Mouse (Mus musculus) Muller cell, postnatal 12 days (primary cell): ENCODE data around the gene Colec11.

Experiments used
- DNase-seq: peaks from one replicate; pipeline ENCODE4 v3.0.0-alpha.2; 2015; ENCODE audit errors: inconsistent ontology term

The Colec11 gene

GRCm38 (mm10) chr12:28602259-28602658 lies 20.9 kb downstream of the Colec11 start:
- peak; percentile 18 for DNase-seq

- no peak for DNase-seq
Measured at GRCm38 (mm10) chr12:28598526-28598991, 24.6 kb downstream of the Colec11 start.

DNA sequence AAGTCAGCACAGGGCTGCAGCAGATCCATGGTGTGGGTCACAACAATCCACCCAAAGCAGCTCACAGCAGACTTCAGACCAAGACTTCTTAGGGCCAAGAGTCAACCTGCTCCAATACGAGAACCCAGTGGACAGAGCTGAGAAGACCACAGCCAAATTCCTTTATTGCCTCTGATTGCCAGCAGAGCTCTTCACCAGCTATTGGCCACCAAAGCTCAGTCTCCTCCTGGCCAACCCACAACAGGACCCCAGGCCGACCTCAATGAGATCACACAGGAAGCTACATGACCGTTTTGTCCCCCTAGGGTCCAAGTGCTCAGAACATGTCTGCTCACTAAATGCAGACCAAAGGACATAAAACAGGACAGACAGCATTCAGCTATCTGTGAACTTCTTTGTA lies 25.1 kb downstream of the Colec11 start:
- DNase-seq, result no peak

GRCm38 (mm10) chr12:28597699-28598098 lies 25.5 kb downstream of the Colec11 start:
- DNase-seq, result no peak

GRCm38 (mm10) chr12:28596851-28597250 lies 26.3 kb downstream of the Colec11 start:
- no peak for DNase-seq

- DNase-seq, result no peak
Measured at GRCm38 (mm10) chr12:28590428-28590827, 32.7 kb downstream of the Colec11 start.

DNA sequence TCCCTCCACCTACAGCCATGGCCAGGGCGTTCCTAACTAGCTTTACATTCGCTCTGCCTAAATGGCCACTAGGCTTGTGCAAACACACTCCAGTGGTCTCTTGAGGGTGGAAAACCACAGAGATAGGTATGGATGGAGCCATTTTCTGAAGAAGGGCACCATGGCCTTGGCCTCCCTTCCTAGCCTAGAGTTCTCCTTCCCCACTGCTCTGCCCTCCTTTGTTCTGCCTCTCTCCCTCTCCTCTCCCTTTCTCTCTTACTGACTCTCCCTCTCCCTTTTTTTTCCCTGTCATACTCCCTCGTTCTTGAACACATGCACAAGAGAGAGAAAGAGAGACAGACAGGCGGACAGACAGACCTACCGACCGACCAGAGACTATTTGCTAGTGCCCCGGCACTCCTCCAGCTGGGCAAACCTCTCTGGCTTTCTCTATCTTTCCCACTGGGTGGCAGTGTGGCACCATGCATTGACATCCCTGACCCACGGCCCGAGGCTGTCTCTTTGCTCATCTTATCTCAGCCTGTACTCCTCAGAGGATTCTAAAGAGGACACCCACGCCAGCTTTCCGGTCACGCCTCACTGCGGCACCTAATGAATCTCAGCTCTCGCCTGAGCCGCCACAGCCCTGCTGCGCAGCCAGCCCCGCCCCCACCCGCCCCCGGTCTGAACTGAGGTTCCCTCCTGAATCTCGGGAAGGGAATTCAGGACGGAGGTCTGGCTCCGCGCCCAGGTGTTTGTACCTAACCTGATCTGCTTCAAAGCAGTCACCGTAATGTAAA lies 33.9 kb downstream of the Colec11 start:
- peak; percentile 83 for DNase-seq

- DNase-seq, result no peak
Measured at GRCm38 (mm10) chr12:28587949-28588348, 35.2 kb downstream of the Colec11 start.

GRCm38 (mm10) chr12:28584036-28584435 lies 39.1 kb downstream of the Colec11 start:
- no peak for DNase-seq

- no peak for DNase-seq
Measured at GRCm38 (mm10) chr12:28582423-28582822, 40.8 kb downstream of the Colec11 start, which contains the start of gene Allc. Gene Allc (minus strand): TSS chr12:28582523.

GRCm38 (mm10) chr12:28579132-28579531 lies 44.0 kb downstream of the Colec11 start:
- DNase-seq, result no peak

DNA sequence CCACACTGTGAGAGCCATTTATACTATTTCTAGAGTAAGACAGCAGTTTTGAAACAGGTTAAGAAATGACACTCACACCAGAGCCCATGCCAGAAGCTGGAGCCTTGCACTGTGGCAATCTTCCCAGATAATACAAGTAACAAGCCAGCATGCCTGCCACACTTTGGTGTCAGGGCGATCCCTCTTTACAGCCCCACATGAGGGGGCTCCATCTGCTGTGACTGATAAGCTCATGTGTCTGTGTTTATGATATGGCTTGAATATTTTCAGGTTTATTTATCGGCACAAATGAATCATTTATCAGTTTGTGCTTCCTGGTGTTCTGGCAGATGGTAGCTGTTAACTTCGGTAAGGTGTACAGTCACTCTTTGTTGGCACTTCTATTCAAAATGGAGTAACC lies 45.0 kb downstream of the Colec11 start:
- no peak for DNase-seq

- no peak for DNase-seq
Measured at GRCm38 (mm10) chr12:28575366-28576070, 47.7 kb downstream of the Colec11 start.

GRCm38 (mm10) chr12:28572241-28572640 lies 50.9 kb downstream of the Colec11 start:
- no peak for DNase-seq

GRCm38 (mm10) chr12:28552299-28552698 lies 70.9 kb downstream of the Colec11 start, which contains the start of gene Dcdc2c:
Gene Dcdc2c (minus strand): TSS chr12:28552399.
- no peak for DNase-seq

GRCm38 (mm10) chr12:28551775-28552174 lies 71.4 kb downstream of the Colec11 start:
- no peak for DNase-seq

- no peak for DNase-seq
Measured at GRCm38 (mm10) chr12:28548887-28549286, 74.3 kb downstream of the Colec11 start.
